ENCODE assay signal across 1 mouse cellular context in the genomic region with DNA sequence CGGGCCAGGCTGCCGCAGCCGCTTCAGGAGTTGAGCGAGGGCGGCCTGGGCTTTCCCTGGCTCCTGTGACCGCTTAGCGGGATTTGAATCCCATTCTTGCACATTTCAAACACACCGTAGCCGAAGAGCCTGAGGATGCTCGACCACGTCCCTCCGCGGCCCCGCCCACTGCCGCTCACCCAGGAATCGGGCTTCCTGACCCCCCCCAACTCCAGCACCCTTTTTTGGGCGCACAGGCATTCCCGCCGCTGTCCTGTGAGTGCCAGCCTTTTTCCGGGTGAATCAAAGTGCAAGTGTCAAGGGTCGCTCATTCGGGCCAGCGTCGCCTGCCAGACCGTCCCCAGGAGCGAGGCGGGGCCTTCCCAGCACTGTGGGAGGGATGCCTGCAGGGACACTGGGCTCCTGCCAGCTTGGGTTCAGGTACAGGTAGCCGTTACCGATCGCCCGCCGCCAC.
TF ChIP-seq lines count a peak whose summit lies in the region.

No protein-coding gene starts in this region.

TF ChIP-seq in MEL, 35 proteins besides CTCF, POLR2A, EP300 and RAD21 (continued from another document):
- TF ChIP-seq USF1 (IDR thresholded peaks at IDR 0.05; ENCODE audit: low read depth, low read length), result no peak
- TF ChIP-seq MXI1 (IDR thresholded peaks at IDR 0.05; ENCODE audit: low read depth, low read length), result no peak
- no peak for TF ChIP-seq NELFE (IDR thresholded peaks at IDR 0.05; ENCODE audit: low read depth, low read length)
